Mouse (Mus musculus) hindbrain, postnatal 0 days (tissue): ENCODE data around the gene Phf21a. TPM values are rescaled to one million over a fixed set of nuclear protein-coding genes. Genes with fewer than 3 reads are reported as not detected.

Experiments
- ATAC-seq: fragments of 200-750 bp; cut with Nextera tagmentation; 2 replicates; pipeline ENCODE4 v1.8.0; 2017; ENCODE audit warnings: mild to moderate bottlenecking, moderate TSS enrichment, moderate library complexity
- DNase-seq: peaks from one replicate; pipeline ENCODE4 v3.0.0-alpha.2; 2015; ENCODE audit warnings: low spot score
- H3K27ac ChIP-seq: fragments of 300-500 bp; sonication (generic); 2 replicates; pipeline ENCODE4 v1.5.1; 2014; ENCODE audit warnings: mild to moderate bottlenecking
- H3K27me3 ChIP-seq: fragments of 300-500 bp; sonication (generic); 2 replicates; pipeline ENCODE4 v1.6.1; 2014; ENCODE audit warnings: low read length, mixed read lengths; ENCODE audit not compliant: insufficient read depth
- H3K36me3 ChIP-seq: fragments of 300-500 bp; sonication (generic); 2 replicates; pipeline ENCODE4 v1.6.1; 2014; ENCODE audit warnings: low read length, mixed read lengths; ENCODE audit not compliant: insufficient read depth
- H3K4me1 ChIP-seq: fragments of 300-500 bp; sonication (generic); 2 replicates; pipeline ENCODE4 v1.6.1; 2014; ENCODE audit warnings: antibody characterized with exemption, low read length, mixed read lengths; ENCODE audit not compliant: insufficient read depth
- H3K4me2 ChIP-seq: fragments of 300-500 bp; sonication (generic); 2 replicates; pipeline ENCODE4 v1.6.1; 2014; ENCODE audit warnings: low read depth, mild to moderate bottlenecking, low read length, moderate library complexity, mixed read lengths
- H3K4me3 ChIP-seq: fragments of 300-500 bp; sonication (generic); 2 replicates; pipeline ENCODE4 v1.5.1; 2014; ENCODE audit warnings: low read length
- H3K9ac ChIP-seq: fragments of 300-500 bp; sonication (generic); replicated peaks from 2 replicates; pipeline ENCODE4 v1.6.1; 2014; ENCODE audit warnings: mild to moderate bottlenecking, low read length, moderate library complexity, mixed read lengths
- H3K9me3 ChIP-seq: fragments of 300-500 bp; sonication (generic); 2 replicates; pipeline ENCODE4 v1.6.1; 2016; ENCODE audit warnings: low read length, mixed read lengths
- CTCF ChIP-seq: IDR thresholded peaks from 2 replicates; pipeline ENCODE4 v1.5.1; 2016; ENCODE audit warnings: antibody characterized with exemption, control low read depth, low read depth
- WGBS: fragments of 180-500 bp; shearing (Covaris S2); extraction: QIAGEN DNeasy Blood & Tissue Kit; methylation state at CpG from one replicate; pipeline ENCODE4 v1.1.7; 2014; 5-methylcytosine and 5-hydroxymethylcytosine counted together
- polyA plus RNA-seq: library from polyadenylated mRNA; unstranded; fragments of >200 nt; fragmentation: Nextera tagmentation; extraction: Ambion mirVana; gene quantifications from 2 replicates; pipeline ENCODE4 v1.2.1, GENCODE M21; 2015
- total RNA-seq: library from RNA; depleted of rRNA; stranded (reverse); fragments of >200 nt; gene quantifications from 2 replicates; pipeline ENCODE4 v1.2.3, GENCODE M21; 2014

The Phf21a gene
- total and polyA plus RNA-seq, 2 experiments from 2014 or later: 26.6 to 109 TPM

DNA sequence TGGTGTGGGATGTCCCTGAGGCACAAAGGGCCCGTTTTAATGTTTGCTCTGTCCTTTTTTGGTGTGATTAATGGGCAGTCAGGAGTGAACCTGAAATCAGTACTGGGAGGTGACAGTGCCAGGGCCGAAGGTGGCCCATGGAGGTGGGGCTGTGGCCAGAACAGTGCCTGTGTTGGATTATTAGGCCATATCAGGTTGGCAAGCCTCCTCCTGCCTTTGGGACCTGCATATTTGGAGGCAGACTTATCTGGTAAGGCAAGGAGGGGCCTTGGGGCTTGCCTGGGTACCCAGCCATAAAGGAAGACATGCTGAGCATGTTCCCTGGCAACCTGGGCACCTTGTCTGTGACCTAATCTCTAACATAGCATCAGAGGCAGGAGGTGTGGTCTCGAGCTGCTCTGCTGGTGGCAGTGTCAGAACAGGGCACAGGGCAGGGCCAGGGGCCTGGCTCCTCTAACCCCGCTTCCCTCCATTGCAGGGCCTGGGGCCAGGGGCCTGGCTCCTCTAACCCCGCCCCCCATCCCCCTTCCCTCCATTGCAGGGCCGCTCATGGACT lies 287.7 kb downstream of the Phf21a start:
- DNase-seq: no peak
- H3K36me3 ChIP-seq: peaks cover 55% of the 10 kb centered on the region
- H3K4me2 ChIP-seq: no peak overlapping the region
- ATAC-seq: no peak
- no peak overlapping the region for H3K27ac ChIP-seq
- no peak overlapping the region for H3K4me3 ChIP-seq
- H3K4me1 ChIP-seq: peaks cover 8% of the 10 kb centered on the region; the same call in 1 of the 2 replicates
- H3K9ac ChIP-seq: no peak overlapping the region
- TF ChIP-seq CTCF: no peak
- no peaks in the 10 kb centered on the region for H3K27me3 ChIP-seq
- WGBS: 70% methylated on average over 6 of the region's 6 CpGs
- H3K9me3 ChIP-seq: no peaks in the 10 kb centered on the region

DNA sequence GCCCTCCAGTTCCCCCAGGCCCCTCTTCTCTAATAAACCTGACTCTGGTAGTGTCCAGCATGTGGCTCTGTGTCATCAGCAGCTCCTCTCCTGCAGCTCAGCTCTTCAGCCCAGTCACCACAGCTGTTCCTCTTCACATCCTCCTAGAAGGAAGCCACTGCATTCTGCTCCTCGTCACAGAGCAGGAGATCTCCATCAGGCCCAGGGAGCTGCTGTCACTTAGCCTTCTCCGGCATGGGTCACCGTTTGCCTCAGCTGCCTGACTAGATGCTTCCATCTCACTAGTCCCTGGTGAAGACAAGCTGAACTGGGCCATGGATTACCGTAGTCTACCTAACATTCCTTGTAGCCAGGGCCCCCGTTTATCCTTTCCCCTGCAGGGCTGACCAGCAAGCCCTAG lies 288.2 kb downstream of the Phf21a start:
- TF ChIP-seq CTCF: no peak
- no peaks in the 10 kb centered on the region for H3K27me3 ChIP-seq
- H3K4me1 ChIP-seq: peaks cover 3% of the 10 kb centered on the region; the same call in 1 of the 2 replicates
- 79% methylated on average over 5 of the region's 5 CpGs for WGBS
- no peak for ATAC-seq
- no peak overlapping the region for H3K9ac ChIP-seq
- H3K27ac ChIP-seq: no peak overlapping the region
- no peaks in the 10 kb centered on the region for H3K9me3 ChIP-seq
- H3K4me3 ChIP-seq: no peak overlapping the region
- DNase-seq: no peak
- H3K36me3 ChIP-seq: peaks cover 60% of the 10 kb centered on the region
- no peak overlapping the region for H3K4me2 ChIP-seq

GRCm38 (mm10) chr2:92381901-92382588 lies 289.1 kb downstream of the Phf21a start, which contains the start of gene 1700029I15Rik:
TSS of gene 1700029I15Rik (plus strand) at chr2:92382538.
- ATAC-seq: no peak
- Histone ChIP-seq H3K9ac (no peak within 1 kb of the TSS), H3K4me2 (no peak within 1 kb of the TSS), H3K27ac (no peak within 1 kb of the TSS), H3K4me3 (no peak within 1 kb of the TSS), H3K9me3 (no peaks in the 10 kb centered on the region), H3K4me1 (no peaks in the 10 kb centered on the region), H3K36me3 (peaks cover 69% of the 10 kb centered on the region), H3K27me3 (no peaks in the 10 kb centered on the region)
- TF ChIP-seq CTCF: no peak
- WGBS: 77% methylated on average over 5 of the region's 5 CpGs
- DNase-seq: no peak

- no peak overlapping the region for H3K27ac ChIP-seq
- DNase-seq (no peak), ATAC-seq (no peak)
- no peak overlapping the region for H3K9ac ChIP-seq
- WGBS: 81% methylated on average over 4 of the region's 4 CpGs
- peaks cover 72% of the 10 kb centered on the region for H3K36me3 ChIP-seq
- peaks cover 4% of the 10 kb centered on the region; the same call in 1 of the 2 replicates for H3K4me1 ChIP-seq
- H3K4me3 ChIP-seq: no peak overlapping the region
- no peaks in the 10 kb centered on the region for H3K27me3 ChIP-seq
- TF ChIP-seq CTCF: no peak
- no peak overlapping the region for H3K4me2 ChIP-seq
- H3K9me3 ChIP-seq: no peaks in the 10 kb centered on the region
Observed at GRCm38 (mm10) chr2:92382759-92383158, 289.8 kb downstream of the Phf21a start.

DNA sequence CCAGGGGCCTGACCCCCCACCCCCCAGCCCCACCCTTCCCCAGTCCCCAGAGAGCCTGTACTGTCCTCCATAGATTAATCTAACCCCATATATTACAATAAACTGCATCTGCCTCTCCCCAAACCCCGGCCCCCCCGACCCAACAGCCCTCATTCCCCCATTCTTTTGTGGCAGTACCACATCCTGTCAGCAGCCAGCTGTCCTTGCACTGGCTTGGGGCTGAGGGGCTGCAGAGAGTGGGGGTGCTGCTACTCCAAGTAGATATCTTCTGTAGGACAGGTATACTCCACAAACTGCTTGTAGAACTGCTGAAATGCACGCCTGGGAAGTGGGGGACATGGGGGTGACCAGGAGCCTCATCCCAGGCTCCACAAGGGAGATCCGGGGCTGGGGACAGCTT lies 291.2 kb downstream of the Phf21a start:
- Histone ChIP-seq H3K9ac (no peak overlapping the region), H3K27me3 (no peaks in the 10 kb centered on the region), H3K4me2 (no peak overlapping the region), H3K9me3 (no peaks in the 10 kb centered on the region), H3K27ac (no peak overlapping the region), H3K4me3 (no peak overlapping the region), H3K36me3 (peaks cover 64% of the 10 kb centered on the region), H3K4me1 (peaks cover 12% of the 10 kb centered on the region)
- WGBS: 84% methylated on average over 4 of the region's 4 CpGs
- ATAC-seq: no peak
- no peak for TF ChIP-seq CTCF
- DNase-seq: no peak

DNA sequence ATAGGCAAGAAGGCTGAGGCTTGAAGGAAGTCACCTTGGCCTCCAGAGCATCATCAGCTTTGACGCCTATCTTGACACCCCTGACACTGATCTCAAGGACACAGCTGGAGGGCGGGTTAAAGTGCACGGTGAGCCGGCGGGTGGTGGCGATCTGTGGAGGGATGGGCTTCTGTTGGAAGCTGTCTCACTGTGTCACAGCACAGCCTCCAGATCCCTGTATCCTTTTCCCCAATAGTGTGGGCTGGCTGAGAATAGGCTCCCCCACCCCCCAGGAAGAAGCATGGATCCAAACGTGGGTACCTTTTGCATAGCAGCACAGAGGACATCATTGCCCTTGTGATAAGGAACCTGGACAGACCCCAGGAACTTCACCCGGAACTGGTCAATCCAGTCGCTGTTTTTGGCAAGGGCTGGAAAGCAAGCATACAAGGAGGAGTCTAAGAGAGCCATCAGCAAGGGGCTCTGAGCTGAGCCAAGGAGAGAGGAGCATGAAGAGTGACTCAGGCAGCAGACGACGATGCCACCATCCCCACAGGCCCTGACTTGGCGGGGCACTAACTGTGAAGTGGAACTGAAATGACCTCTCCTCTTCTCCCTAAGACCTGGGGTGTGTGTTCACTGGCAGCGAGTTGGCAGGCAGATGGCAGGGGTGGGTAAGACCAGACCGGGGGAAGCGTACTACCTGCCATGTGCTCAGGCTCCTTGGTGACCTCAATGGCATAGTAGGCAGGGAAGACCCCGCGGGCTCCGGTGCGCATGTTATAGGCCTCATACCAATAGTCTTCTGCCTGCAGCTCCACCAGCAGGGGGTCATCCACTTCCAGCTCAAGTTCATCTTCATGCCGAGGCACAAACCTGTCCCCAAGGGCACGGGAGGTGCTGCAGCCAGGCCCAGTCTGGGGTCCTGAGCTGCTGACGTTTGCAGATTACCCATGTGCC lies 292.5 kb downstream of the Phf21a start:
- Histone ChIP-seq H3K9me3 (no peaks in the 10 kb centered on the region), H3K9ac (no peak overlapping the region), H3K36me3 (peaks cover 56% of the 10 kb centered on the region), H3K27ac (no peak overlapping the region), H3K4me3 (no peak overlapping the region), H3K4me1 (peaks cover 18% of the 10 kb centered on the region), H3K27me3 (no peaks in the 10 kb centered on the region), H3K4me2 (no peak overlapping the region)
- no peak for ATAC-seq
- no peak for TF ChIP-seq CTCF
- WGBS: 75% methylated on average over 22 of the region's 22 CpGs
- no peak for DNase-seq
